Comparison of ENCODE assay signal across 7 mouse cellular contexts in genomic region chr16:34958667-34959066, GRCm38 (mm10).
DNase-seq lines count a peak whose midpoint lies in the region; ATAC-seq lines count a peak whose summit lies in the region.

No protein-coding gene starts in this region.

- H3K9ac ChIP-seq in kidney, embryonic 15.5 days, result no peak overlapping the region

- peak; percentile 88 for DNase-seq in adipocyte (ENCODE audit: low spot score)
- peak; percentile 88 for DNase-seq in adrenal gland, postnatal 25 days
- peak; percentile 94 for DNase-seq in heart, embryonic 10.5 days (ENCODE audit: low spot score)
- peak; percentile 86 for DNase-seq in lung, postnatal 14 days
- DNase-seq in urinary bladder, postnatal 36 days (ENCODE audit: low spot score in 2 of 2), result peak; percentile 20 to 68

- peaks cover 58% of the 10 kb centered on the region for H3K4me1 ChIP-seq in heart, embryonic 10.5 days
- H3K4me1 ChIP-seq in kidney, embryonic 15.5 days, result peaks cover 67% of the 10 kb centered on the region

- ATAC-seq in kidney, embryonic 15.5 days (replicated peaks; ENCODE audit: low FRiP score), result peak; percentile 43; the same call in 1 of the 2 replicates
- ATAC-seq in inflammation-experienced regulatory T-cells, adult 6 months, result no peak

- no peak overlapping the region for H3K4me2 ChIP-seq in kidney, embryonic 15.5 days

- peak overlapping the region; percentile 92 for H3K27ac ChIP-seq in heart, embryonic 10.5 days
- H3K27ac ChIP-seq in kidney, embryonic 15.5 days, result peak overlapping the region; percentile 86

- H3K9me3 ChIP-seq in heart, embryonic 10.5 days, result no peaks in the 10 kb centered on the region
- H3K9me3 ChIP-seq in kidney, embryonic 15.5 days (replicated peaks), result no peaks in the 10 kb centered on the region

- WGBS in heart, embryonic 10.5 days, result 16% methylated on average over 9 of the region's 9 CpGs
- 9% methylated on average over 9 of the region's 9 CpGs for WGBS in kidney, embryonic 15.5 days

- 0 out of 2 replicates have a peak overlapping the region, but pooled peaks have one; percentile 4 for H3K4me3 ChIP-seq in heart, embryonic 10.5 days
- no peak overlapping the region for H3K4me3 ChIP-seq in kidney, embryonic 15.5 days (replicated peaks)

- H3K27me3 ChIP-seq in heart, embryonic 10.5 days (ENCODE audit: insufficient read depth, poor library complexity, severe bottlenecking), result 0 out of 2 replicates have a peak, but pooled peaks cover 2% of the 10 kb centered on the region
- H3K27me3 ChIP-seq in kidney, embryonic 15.5 days, result no peaks in the 10 kb centered on the region

- H3K36me3 ChIP-seq in heart, embryonic 10.5 days, result peaks cover 10% of the 10 kb centered on the region; the same call in 1 of the 2 replicates
- peaks cover 24% of the 10 kb centered on the region for H3K36me3 ChIP-seq in kidney, embryonic 15.5 days

Comparison
In these comparisons a context has a peak if more than half of its experiments do, and no peak if none do; other contexts are left out.
1. DNase-seq: peak in every context shown above with its lines; median percentile 94 in heart, embryonic 10.5 days; 88 in adipocyte; 88 in adrenal gland, postnatal 25 days; 86 in lung, postnatal 14 days; 44 in urinary bladder, postnatal 36 days.